Mouse (Mus musculus): ENCODE results near the gene Plekhj1. TPM values are rescaled to one million over a fixed set of nuclear protein-coding genes. Genes with fewer than 3 reads are reported as not detected.

Gene Plekhj1
- total RNA-seq, 4 experiments from 2014 or later, result 92.4 to 130 (median 107) TPM

DNA sequence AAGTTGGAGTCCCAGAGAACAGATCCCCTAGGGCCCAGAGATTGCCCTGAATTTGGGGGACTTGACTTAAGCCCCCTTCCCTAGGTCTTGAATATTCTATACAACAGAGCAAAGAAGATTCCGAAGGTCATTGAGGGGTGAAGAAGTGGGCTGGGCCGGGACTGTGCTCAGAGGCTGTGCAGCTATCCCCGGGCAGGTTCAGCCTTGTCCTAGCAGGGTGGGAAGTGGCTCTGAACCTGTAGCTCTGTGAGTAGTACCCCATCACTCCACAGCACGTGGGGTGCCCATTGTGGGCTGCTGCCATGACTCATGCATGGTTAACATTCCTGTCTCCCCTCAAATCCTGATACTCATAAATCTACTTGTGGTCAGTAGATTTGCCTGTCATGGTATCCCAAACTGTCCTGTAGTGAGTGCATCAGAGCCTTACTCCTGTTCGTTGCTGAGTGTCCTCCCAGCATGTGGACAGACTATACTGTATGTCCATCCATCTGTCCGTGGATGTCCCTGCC is 22.0 kb downstream of the Plekhj1 start:
- DNase-seq, result no peak

DNA sequence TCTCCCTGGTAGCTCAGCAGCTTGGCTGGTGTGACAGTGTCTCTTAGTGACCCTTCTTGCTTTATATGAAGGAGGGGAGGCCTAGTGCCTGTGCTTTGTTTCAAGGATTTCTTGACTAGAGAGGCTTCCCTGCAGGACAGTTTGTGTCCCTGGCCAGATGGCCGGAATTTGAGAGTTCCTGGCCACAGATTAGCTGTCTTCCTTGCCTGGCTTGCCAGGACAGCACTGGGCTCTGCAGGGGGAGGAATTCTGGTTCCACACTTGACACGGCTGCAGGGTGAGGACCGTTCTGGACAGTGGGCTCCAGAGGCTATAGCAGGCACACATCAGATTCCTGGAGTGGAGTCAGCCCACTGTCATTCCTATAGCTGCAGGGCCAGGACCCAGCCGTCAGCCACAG is 22.7 kb downstream of the Plekhj1 start:
- DNase-seq, result no peak

DNA sequence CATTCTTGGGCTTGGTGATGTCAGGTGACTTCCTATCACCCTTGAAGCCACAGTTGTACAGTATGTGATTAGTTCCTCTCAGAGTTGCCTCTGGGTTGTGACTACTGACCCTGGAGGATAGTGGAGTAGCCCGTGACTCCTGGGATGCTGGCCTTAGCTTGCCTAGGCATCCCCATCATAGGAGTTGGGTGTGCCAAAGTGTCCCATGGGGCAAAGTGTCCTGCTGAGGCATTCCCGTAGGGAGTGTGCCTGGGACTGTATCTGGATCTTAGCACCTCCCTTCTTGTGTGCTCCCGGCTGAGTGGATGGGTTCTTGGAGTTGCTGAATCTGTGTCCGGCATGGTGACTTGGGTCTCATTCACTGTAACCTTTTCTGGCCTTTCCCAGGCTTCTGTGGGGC is 23.4 kb downstream of the Plekhj1 start:
- no peak for DNase-seq

DNA sequence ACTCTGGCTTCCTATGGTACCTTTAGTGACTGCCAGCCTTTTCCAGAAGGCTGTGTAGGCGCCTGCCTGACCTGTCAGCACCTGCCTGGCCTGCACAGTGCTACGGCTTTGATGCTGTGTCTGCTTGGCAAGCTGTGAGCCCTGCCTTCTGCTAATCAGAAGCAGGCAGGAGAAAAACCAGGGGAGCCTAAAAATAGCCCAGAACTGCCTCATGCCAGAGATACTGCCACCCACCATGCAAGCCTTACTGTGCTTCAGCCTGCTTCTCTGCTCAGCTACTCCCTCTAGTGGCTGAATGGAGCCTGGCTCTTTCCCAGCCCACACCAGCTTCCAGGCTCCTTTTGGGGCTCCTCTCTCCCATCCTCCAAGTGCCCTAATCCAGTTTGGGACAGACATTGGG is 23.9 kb downstream of the Plekhj1 start:
- peak; percentile 79 for DNase-seq

DNA sequence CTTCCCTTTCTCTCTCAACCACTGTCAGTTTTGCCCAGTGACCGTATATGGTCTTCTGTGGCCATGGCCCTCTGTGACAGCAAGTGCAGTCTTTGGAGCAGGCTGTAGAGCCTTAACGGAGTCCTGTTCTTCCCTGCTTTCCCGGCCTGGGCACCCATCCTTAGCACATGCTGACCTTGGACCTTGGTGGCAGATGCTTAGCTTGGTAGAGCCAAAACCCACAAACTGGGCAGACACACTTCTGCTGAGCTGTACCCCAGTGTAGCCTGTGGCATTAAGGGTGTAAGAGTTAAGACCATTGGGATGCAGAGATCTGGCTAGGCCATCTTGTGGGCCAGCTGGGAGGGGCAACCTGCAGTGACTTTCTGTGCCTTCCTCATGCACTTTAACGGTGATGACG is 24.6 kb downstream of the Plekhj1 start:
- DNase-seq, result no peak

DNA sequence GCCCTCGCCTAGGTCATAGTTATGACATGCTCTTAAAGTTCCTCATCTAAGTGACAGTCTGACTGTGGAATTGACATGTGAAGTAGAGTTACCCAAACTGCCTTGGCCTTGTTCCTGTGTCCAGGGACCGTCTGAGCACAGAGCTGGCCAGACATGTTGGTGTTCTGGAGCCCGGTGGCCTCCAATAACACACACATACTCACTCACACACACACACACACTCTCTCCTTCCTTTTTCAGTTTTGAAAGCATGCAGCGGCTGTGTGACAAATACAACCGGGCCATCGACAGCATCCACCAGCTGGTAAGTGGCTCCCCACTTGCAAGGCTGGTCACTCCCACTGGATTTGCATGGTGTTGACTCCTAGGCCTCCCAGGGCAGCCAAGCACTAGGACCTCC is 30.1 kb downstream of the Plekhj1 start:
- no peak for DNase-seq

DNA sequence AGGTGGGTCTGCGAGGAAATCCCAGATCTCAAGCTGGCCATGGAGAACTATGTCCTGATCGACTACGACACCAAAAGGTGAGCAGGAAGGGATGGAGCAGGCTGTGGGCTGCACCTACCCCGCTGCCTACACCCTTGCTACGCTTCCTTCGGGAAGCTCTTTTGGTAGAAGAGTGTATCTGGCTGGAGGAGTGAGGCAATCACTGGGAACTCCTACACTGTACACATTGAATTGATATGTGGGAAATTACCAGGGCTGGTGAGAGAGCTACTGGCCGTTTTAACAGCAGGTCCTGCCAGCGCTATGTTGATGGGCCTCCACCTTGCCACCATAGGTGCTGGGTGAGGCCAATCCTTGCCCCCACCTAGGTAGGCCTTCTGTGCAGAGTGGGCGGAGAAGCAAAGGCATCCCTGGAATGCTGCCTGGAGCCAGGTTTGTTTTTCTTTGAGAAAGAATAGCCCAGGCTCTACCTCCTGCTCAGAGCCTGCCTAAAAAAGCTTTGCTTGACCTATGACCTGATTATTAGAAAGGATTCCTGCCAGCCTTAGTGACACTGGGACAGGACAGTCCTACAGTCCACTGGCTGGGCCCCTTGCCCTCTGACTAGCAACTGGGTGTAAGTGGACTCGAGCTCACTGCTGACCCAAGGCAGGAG is 32.1 kb downstream of the Plekhj1 start:
- no peak for DNase-seq

DNA sequence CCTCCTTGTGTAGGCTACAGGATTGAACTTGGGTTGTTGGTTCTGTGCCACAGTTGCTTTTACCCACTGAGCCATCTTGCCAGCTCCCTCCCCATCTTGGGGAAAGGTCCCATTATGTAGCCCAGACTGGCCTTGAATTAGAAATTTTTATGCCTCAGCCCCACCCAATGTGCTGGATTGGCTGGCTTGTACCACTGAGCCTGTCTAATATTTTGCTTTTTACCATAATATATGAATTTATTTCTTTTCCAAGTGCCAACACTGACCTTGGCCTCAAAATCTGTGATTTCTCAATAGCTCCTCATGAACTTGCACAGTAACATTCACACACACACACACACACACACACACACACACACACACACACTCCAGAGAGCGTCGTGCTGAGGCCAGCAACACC is 32.7 kb downstream of the Plekhj1 start:
- DNase-seq, result peak; percentile 64

DNA sequence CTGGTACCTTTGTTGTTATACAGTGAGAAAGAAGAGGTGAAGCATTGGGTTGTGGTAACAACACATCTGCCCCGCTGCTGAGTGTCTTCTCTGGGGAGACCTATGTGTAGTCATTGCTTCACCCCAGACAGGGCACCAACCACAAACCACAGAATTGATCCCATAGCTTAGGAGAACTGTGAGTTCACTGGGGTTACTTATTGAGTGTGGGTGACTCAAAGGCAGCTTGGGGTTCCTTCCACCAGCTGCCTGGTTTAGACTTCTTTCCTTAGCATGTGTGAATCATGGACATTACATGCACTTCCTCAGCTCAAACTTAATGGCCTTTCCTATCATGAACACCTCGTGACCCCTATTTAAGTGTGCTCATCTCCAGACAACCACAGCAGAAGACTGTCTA is 34.9 kb downstream of the Plekhj1 start:
- DNase-seq, result no peak

DNA sequence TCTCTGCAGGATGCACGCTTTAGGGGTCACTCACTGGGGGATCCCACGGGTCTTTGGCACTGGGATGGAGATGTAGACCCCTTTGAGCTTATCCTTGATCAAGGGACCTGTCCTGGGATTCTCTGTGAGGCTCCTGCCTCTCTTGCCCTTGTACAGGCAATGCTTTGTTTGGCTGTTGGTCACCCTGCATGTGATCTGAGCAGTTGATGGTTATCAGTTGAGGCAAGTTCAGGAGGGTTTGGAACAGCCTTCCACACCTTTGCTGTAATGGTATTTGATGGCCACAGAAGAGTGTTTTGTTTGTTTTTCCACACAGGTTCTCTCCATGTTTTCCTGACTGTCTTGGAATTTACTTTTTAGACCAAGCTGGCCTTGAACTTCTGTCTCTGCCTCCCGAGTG is 36.6 kb downstream of the Plekhj1 start:
- DNase-seq, result no peak

DNA sequence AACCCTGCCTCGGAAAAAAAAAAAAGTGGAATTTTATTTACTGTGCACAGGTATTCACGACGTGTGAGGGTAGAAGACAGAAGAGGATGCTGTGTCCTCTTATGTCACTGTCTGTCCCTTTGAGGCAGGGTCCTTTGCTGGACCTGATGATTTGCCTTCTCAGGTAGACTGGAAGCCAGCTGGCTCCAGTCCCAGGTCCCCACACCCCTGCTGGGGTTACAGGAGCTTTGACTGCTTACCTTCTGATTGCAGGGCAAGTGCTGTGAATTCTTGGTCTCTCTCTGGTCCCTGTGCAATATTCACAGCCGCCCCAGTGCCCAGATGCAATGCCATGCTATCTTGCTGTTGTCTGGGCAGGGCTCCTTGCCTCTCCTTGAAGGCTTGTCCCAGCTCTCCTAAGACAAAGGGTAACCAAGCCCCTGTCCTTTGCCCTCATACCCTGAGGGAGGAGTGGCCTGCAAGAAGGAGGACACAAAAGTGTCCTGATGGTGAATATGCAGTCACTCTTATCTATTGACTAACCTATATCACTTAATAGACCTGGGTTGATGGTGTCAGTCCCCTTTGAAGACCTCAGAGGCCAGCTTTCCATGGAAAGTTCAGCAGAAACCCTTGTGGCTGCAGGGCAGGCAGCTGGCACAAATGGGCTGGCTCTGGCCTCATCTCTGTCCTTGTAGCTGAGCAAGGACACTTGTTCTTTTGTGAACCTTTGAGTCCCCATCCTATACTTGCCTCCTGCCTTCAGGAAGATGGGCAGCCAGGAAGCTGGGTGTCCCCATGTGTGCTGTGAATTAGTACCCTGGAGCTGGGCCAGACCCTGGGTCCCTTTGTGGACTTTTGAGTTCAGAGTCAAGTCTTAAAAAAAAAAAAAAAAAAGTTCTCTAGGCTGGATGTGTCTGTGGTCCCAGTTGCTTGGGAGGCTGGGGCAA is 37.6 kb downstream of the Plekhj1 start:
- DNase-seq, result no peak

DNA sequence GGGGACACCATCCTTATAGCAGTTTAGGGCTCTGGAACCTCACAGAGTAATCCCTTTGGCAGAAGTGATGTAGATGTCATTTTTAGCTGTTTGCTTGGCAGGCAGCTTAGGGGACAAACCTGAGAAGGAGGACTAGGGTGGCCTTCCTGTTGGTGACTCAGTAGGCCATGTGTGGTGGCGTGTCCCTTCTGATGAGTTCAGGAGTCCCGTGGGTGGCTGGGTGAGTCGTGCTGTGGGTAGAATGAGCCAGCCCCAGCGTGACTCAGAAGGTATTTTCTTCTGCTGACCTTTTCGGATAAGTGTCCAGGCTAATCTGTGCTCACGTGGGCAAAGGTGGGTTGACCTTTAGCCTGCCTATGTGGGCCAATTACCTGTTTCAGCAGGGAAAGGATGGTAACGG is 39.8 kb downstream of the Plekhj1 start:
- peak; percentile 88 for DNase-seq

DNA sequence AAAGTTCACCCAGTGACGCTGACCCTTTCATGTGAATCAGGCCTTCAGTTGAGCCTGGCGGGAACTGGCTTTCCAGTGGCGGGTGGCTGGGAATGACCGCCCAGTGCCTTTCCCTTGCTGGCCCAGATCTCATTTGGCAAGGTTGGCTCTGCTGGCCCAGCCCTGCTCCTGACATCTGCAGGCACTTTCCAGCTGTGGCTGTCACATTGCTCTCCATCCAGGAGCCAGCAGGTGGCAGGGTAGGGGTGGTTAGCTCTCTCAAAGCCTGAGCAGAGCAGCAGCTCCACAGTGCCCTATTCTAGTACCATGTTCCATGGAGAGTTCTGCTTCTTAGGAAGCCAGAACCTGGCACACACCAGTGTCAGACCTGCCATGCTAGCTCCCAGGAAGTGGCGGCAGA is 40.7 kb downstream of the Plekhj1 start:
- peak; percentile 88 for DNase-seq

DNA sequence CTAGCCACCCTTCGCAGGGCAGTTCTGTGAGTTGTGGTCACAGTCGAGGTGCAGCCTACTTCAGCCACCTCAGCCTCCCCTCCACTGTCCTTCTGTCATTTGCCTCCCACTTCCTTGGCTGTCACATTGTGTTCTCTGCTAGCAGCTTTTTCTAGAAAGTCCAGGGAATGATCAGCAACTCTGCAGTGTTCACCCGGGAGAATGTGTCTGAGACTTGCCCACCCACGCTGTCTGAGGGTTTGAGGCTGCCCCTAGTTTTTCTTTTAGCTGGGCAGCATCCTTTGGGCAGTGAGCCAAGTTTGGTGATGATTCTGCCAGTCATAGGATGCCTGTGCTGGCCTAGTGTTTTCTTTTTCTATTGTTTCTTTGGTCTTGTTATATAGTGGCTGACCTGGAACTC is 41.5 kb downstream of the Plekhj1 start:
- DNase-seq, result no peak

DNA sequence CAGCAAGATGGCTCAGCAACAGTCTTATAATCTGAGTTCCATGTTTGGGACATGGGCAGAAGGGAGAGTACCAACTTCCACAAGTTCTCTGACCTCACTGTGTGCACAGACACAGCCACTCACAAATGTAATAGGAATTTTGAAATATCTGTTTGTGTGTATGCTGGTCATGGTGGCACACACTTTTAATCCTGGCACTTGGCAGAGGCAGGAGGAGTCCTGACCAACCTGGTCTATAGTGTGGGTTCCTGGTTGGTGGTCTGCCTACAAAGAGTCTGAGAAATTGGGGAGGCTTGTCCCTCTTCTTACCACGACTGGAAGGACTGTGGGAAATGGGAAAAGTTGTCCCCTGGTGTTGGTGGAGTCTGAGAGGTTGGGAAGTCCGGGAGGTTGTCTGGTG is 41.9 kb downstream of the Plekhj1 start:
- no peak for DNase-seq

DNA sequence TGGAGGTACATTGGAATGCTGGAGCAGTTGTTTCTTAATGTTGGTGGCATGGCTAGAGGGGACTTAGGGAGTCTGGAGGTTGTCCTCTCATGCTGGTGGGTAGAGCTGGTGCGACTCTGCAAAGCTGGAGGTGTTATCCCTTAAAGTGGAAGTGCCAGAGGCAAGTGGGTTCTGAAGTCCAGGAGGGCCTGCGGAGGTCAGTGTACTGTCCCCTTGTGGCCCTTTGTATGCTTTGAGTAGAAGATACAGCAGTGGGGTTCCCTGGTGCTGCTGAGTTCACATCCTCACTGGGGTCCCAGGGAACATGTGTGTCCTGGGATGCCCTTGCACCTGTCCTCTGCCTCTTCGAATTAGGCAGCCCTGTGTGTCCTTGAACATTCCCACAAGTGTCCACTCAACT is 42.3 kb downstream of the Plekhj1 start:
- DNase-seq, result no peak

DNA sequence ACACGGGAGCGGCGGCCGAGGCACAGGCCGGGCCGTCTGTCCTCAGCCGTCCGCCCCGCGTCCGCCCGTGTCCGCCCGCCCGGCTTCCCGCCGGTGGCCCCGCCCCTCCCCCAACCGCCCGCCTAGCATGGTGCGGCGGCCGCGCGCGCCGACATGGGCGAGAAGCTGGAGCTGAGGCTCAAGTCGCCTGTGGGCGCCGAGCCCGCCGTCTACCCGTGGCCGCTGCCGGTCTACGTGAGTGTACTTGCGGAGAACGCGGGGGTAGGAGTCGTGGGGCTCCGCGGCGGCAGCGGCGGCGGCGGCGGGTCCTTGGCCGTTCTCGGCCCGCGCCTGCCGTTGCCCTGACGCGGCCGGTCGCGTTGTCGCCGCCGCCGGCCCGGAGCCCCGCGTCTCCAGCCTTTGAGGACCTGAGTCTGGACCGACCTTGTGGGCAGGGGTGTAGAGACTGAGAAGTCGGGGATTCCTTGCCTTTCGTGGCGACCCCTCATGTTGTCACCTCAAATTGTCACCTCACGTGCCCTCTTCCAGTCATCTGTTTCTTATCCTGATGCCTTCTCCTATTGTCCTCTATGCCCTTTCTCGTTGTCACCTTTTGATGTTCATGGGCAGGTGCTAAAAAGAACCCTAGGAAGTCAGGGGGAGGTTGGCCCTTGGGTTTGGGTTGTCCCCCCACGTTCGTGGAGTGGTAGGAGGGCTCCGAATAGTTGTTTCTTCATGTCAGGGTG is 43.0 kb downstream of the Plekhj1 start:
- DNase-seq, result no peak

DNA sequence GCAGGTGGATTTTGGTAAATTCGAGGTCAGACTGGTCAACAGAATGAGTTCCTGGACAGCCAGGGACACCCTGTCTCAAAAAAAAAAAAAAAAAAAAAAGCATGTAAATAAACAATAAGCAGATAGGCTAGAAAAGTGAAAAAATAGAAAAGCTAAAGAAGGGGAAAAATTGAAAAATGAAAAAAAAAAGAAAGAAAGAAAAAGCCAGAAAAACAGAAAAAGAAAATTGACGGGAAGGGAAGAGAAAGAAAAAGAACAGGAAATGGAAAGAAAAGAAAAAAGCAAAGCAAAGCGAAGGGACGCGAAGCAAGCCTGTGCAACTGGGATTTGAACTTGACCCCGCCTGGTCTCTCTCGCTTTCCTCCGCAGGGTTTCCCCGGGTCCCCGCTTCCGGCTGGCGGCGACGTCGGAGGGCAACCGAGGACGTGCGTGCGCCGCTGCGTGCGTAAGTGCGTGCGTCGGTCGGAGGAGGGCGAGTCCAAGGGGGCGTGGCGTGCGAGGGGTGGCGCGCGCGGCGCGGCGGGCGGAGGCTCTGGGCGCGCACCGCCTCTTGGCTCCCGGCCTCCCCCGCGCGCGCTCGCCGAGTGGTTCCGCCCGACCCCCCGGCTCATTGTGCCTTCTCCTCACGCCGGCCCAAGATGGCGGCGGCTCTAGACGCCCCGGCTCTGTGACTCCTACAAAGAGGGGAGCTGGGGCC is 43.7 kb downstream of the Plekhj1 start, which contains the start of gene Dot1l:
Dot1l (plus strand) TSS at position 613 of the 697 bp plus-strand sequence.
- DNase-seq, result peak; percentile 96

DNA sequence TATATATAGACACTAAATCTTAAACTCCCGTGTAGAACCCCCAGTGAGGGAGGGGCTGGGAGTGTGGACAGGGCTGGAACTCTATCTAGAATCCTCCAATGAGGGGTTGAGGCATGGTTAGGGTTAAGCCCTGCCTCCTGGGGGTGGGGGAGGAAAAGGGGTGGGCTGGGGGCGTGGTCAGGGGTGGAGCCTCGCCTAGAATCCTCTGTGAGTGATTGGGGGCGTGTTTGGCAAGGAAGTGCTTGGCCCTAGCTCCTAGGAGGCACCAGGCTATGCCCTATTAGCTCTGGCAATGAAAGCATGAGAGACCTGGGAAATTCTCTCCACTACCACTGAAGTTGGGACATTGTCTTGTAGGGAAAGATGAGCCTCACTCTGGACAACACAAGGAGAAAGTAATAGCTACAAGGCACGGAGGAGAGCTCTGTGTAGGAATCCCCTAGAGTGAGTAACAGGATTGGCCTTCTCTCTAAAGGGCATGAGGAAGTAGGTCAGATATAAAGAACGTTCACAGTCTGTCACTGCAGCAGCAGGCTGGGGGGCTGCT is 46.3 kb downstream of the Plekhj1 start:
- DNase-seq, result no peak

DNA sequence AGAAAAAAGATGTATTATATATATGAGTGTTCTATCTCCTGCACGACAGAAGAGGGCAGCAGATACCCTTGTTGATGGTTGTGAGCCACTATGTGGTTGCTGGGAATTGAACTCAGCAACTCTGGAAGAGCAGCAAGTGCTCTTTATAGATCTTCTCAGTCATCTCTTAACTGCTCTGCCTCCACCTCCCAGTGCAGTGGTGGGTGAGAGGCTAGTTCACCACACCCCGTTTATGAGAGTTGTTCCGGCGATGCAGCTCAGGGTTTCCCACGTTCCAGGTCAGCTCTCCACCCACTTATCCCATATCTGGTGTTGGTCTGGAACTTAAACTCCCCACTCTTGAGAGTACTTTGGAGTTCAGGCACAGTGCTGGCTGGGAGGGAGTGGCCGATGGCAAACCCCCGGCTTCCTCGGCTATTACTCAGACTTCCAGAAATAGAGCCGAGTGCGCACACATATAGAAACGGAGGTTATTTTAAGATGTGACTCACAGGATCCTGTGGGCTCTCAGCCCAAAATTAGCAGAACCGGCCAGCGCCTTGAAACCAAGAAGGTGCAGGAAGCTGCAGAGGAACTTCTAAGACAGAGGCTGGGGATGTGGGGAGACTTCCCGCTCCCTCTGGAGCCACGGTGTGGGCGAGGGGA is 47.1 kb downstream of the Plekhj1 start:
- peak; percentile 67 for DNase-seq

DNA sequence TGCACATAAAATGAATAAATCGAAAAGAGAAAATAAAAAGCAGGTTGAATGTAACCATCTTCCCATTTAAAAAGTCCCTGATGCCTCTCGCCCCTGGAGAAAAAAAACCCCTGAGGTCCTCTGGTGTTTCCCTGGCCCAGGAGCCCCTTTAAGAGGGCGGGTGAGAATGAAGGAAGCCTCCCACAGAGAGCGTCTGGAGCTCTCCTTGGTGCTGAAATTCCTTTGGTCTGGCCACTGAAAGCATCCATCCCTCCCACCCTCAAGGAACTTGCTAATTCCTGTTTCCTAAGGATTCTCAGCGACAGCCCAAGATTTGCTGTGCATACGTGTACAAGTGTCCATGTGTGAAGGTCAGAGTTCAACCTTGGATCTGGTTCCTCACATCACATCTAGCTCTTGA is 49.8 kb downstream of the Plekhj1 start:
- no peak for DNase-seq

DNA sequence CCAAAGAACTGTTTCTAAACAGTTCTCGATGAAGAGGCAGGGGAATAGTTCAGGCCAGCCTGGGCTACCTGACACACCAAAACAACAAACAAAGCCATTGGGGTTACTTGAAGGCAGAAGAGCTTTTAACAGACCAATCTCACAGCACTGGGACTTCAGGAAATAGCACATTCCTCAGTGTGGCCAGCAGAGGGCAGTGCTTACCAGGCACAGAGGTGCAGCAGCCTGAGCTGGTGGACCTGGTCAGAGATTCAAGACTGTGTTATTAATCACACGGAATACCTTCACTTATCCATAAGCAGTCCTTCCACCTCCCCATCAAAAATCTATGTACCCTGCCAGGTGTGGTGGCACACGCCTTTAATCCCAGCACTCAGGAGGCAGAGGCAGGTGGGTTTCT is 51.0 kb downstream of the Plekhj1 start:
- DNase-seq, result no peak

Measured in adrenal gland, adult 8-10 months (tissue).